Mouse (Mus musculus) stomach, embryonic 14.5 days (tissue): ENCODE measurements around the gene Aig1. TPM values are rescaled to one million over a fixed set of nuclear protein-coding genes. Genes with fewer than 3 reads are reported as not detected.

Experiments
- ATAC-seq: fragments of 200-750 bp; cut with Nextera tagmentation; 2 replicates; pipeline ENCODE4 v1.8.0; 2017; ENCODE audit warnings: low read depth, moderate TSS enrichment; ENCODE audit not compliant: insufficient number of reproducible peaks, insufficient read depth, low FRiP score
- H3K27ac ChIP-seq: fragments of 300-500 bp; sonication (generic); 2 replicates; pipeline ENCODE4 v1.5.1; 2014; ENCODE audit warnings: mild to moderate bottlenecking, low read length, moderate library complexity, mixed read lengths
- H3K27me3 ChIP-seq: fragments of 300-500 bp; sonication (generic); 2 replicates; pipeline ENCODE4 v1.6.1; 2014; ENCODE audit warnings: low read length, control low read depth, mixed read lengths; ENCODE audit not compliant: control insufficient read depth, insufficient read depth
- H3K36me3 ChIP-seq: fragments of 300-500 bp; sonication (generic); 2 replicates; pipeline ENCODE4 v1.6.1; 2014; ENCODE audit warnings: mild to moderate bottlenecking, control low read depth, low read length, moderate library complexity, mixed read lengths; ENCODE audit not compliant: control insufficient read depth, insufficient read depth
- H3K4me1 ChIP-seq: fragments of 300-500 bp; sonication (generic); 2 replicates; pipeline ENCODE4 v1.6.1; 2014; ENCODE audit warnings: low read length, control low read depth, mixed read lengths; ENCODE audit not compliant: control insufficient read depth, insufficient read depth
- H3K4me2 ChIP-seq: fragments of 300-500 bp; sonication (generic); replicated peaks from 2 replicates; pipeline ENCODE4 v1.6.1; 2014; ENCODE audit warnings: low read depth, low read length, control low read depth
- H3K4me3 ChIP-seq: fragments of 300-500 bp; sonication (generic); 2 replicates; pipeline ENCODE4 v1.5.1; 2014; ENCODE audit warnings: low read depth, low read length, control low read depth
- H3K9ac ChIP-seq: fragments of 300-500 bp; sonication (generic); replicated peaks from 2 replicates; pipeline ENCODE4 v1.6.1; 2014; ENCODE audit warnings: low read depth, mild to moderate bottlenecking, control low read depth, low read length, moderate library complexity, mixed read lengths
- H3K9me3 ChIP-seq: fragments of 300-500 bp; sonication (generic); 2 replicates; pipeline ENCODE4 v1.6.1; 2016; ENCODE audit warnings: low read depth, low read length, control low read depth; ENCODE audit not compliant: control insufficient read depth
- WGBS: fragments of 180-500 bp; shearing (Covaris S2); extraction: QIAGEN DNeasy Blood & Tissue Kit; methylation state at CpG from one replicate; pipeline ENCODE4 v1.1.7; 2014; 5-methylcytosine and 5-hydroxymethylcytosine counted together
- polyA plus RNA-seq: library from polyadenylated mRNA; unstranded; fragments of >200 nt; fragmentation: Nextera tagmentation; extraction: Ambion mirVana; gene quantifications from 2 replicates; pipeline ENCODE4 v1.2.1, GENCODE M21; 2014

Aig1 gene
- polyA plus RNA-seq, 1 experiment from 2014 or later: 38.6 TPM

- no peak overlapping the region for H3K27ac ChIP-seq
- no peak for ATAC-seq
- H3K36me3 ChIP-seq: no peaks in the 10 kb centered on the region
- 56% methylated on average over 7 of the region's 7 CpGs for WGBS
- no peak overlapping the region for H3K9ac ChIP-seq
- H3K4me2 ChIP-seq: no peak overlapping the region
- H3K4me1 ChIP-seq: no peaks in the 10 kb centered on the region
- H3K4me3 ChIP-seq: no peak overlapping the region
- no peaks in the 10 kb centered on the region for H3K9me3 ChIP-seq
- H3K27me3 ChIP-seq: no peaks in the 10 kb centered on the region
Observed at GRCm38 (mm10) chr10:13856438-13856837, 12.3 kb downstream of the Aig1 start.

DNA sequence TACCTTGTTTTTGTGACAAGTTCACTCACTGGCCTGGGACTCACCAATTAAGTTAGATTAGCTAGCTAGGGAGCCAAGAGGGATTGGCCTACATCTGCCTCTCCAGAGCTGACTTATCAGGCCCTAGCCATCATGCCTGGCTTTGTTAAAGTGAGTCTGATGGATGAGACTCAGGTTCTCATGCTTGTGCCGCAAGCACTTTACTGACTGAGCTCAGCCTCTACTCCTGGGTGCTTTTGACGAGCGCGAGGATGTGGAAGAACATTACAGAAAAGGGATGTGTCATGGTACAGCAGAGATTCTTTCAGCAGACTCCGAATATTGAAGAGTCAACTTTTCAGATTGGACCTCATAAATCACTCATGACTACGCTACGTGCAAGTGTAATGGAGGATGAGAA is 12.8 kb downstream of the Aig1 start:
- ATAC-seq: no peak
- 76% methylated on average over 7 of the region's 7 CpGs for WGBS
- Histone ChIP-seq H3K4me3 (no peak overlapping the region), H3K27me3 (no peaks in the 10 kb centered on the region), H3K27ac (no peak overlapping the region), H3K9me3 (no peaks in the 10 kb centered on the region), H3K4me1 (no peaks in the 10 kb centered on the region), H3K36me3 (no peaks in the 10 kb centered on the region), H3K4me2 (no peak overlapping the region), H3K9ac (no peak overlapping the region)

DNA sequence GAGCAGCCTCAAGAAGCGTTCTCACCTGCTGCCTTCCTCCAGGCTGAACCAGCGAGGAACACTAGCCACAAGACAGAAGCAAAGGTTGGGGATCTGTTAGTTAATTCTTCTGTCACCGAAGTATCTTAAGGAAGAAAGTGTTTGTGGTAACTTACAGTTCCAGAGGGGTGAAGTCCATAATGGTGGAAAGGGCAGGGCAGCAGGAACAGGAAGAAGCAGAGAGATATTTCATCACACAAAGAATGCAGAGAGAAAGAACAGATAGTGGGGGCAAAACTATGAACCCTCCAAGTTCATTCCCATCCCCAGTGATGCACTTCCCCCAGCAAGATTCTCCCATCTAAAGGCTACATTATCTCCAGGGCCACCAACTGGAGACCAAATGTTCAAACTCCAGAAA is 13.7 kb downstream of the Aig1 start:
- Histone ChIP-seq H3K4me3 (no peak overlapping the region), H3K9ac (no peak overlapping the region), H3K36me3 (no peaks in the 10 kb centered on the region), H3K27ac (no peak overlapping the region), H3K4me2 (no peak overlapping the region), H3K9me3 (no peaks in the 10 kb centered on the region), H3K27me3 (no peaks in the 10 kb centered on the region), H3K4me1 (no peaks in the 10 kb centered on the region)
- no peak for ATAC-seq
- WGBS: 83% methylated on average over 3 of the region's 3 CpGs

GRCm38 (mm10) chr10:13850071-13850470 is 18.7 kb downstream of the Aig1 start:
- Histone ChIP-seq H3K27me3 (no peaks in the 10 kb centered on the region), H3K4me2 (no peak overlapping the region), H3K9me3 (no peaks in the 10 kb centered on the region), H3K27ac (no peak overlapping the region), H3K4me3 (no peak overlapping the region), H3K9ac (no peak overlapping the region), H3K4me1 (no peaks in the 10 kb centered on the region), H3K36me3 (no peaks in the 10 kb centered on the region)
- 37% methylated on average over 3 of the region's 3 CpGs for WGBS
- no peak for ATAC-seq

- H3K4me2 ChIP-seq: no peak overlapping the region
- H3K9ac ChIP-seq: no peak overlapping the region
- H3K4me1 ChIP-seq: no peaks in the 10 kb centered on the region
- no peak overlapping the region for H3K4me3 ChIP-seq
- no peaks in the 10 kb centered on the region for H3K36me3 ChIP-seq
- H3K9me3 ChIP-seq: no peaks in the 10 kb centered on the region
- no peaks in the 10 kb centered on the region for H3K27me3 ChIP-seq
- no peak overlapping the region for H3K27ac ChIP-seq
- ATAC-seq: no peak; the same call in 1 of the 2 replicates
- 75% methylated on average over 2 of the region's 2 CpGs for WGBS
Observed at GRCm38 (mm10) chr10:13849205-13849604, 19.6 kb downstream of the Aig1 start.

DNA sequence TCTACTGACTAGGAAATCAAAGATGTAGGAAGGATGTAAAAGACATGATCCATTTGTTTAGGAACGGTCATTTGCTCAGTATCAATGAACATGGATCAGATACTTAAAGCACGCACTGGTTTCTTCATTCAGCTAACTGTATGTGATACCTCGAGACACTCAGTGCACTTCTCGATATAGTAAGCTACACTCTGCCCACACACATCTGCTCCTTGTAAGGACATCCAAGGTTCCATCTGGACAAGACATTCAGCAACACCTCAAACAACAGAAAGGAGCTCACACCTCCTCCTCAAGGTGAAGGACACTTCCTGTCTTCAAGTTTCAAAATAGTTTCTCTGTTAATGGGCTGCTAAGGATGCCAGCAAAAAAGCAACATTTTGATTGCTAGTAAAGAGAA is 23.9 kb downstream of the Aig1 start:
- 82% methylated on average over 4 of the region's 4 CpGs for WGBS
- H3K9me3 ChIP-seq: no peaks in the 10 kb centered on the region
- no peak overlapping the region for H3K27ac ChIP-seq
- H3K4me3 ChIP-seq: no peak overlapping the region
- no peaks in the 10 kb centered on the region for H3K36me3 ChIP-seq
- H3K27me3 ChIP-seq: no peaks in the 10 kb centered on the region
- H3K9ac ChIP-seq: no peak overlapping the region
- no peak for ATAC-seq
- no peak overlapping the region for H3K4me2 ChIP-seq
- H3K4me1 ChIP-seq: no peaks in the 10 kb centered on the region

- H3K36me3 ChIP-seq: no peaks in the 10 kb centered on the region
- no peak overlapping the region for H3K4me2 ChIP-seq
- 65% methylated on average over 3 of the region's 3 CpGs for WGBS
- no peaks in the 10 kb centered on the region for H3K9me3 ChIP-seq
- H3K9ac ChIP-seq: no peak overlapping the region
- no peaks in the 10 kb centered on the region for H3K27me3 ChIP-seq
- no peak overlapping the region for H3K4me3 ChIP-seq
- no peak for ATAC-seq
- no peaks in the 10 kb centered on the region for H3K4me1 ChIP-seq
- H3K27ac ChIP-seq: no peak overlapping the region
Observed at GRCm38 (mm10) chr10:13843746-13844145, 25.0 kb downstream of the Aig1 start.

- 62% methylated on average over 8 of the region's 8 CpGs for WGBS
Observed at GRCm38 (mm10) chr10:13842855-13843254, 25.9 kb downstream of the Aig1 start.

GRCm38 (mm10) chr10:13838511-13839126 is 30.2 kb downstream of the Aig1 start:
- Histone ChIP-seq H3K4me3 (no peak overlapping the region), H3K9ac (no peak overlapping the region), H3K36me3 (no peaks in the 10 kb centered on the region), H3K4me1 (no peaks in the 10 kb centered on the region), H3K4me2 (no peak overlapping the region), H3K9me3 (no peaks in the 10 kb centered on the region), H3K27me3 (no peaks in the 10 kb centered on the region), H3K27ac (no peak overlapping the region)
- WGBS: 72% methylated on average over 6 of the region's 6 CpGs
- ATAC-seq: no peak

More at GRCm38 (mm10) chr10:13842855-13843254, 25.9 kb downstream of the Aig1 start:
- no peaks in the 10 kb centered on the region for H3K36me3 ChIP-seq
- no peaks in the 10 kb centered on the region for H3K27me3 ChIP-seq
- H3K4me3 ChIP-seq: no peak overlapping the region
- no peak for ATAC-seq
- H3K9ac ChIP-seq: no peak overlapping the region
- H3K27ac ChIP-seq: no peak overlapping the region
- H3K4me1 ChIP-seq: no peaks in the 10 kb centered on the region
- no peaks in the 10 kb centered on the region for H3K9me3 ChIP-seq
- H3K4me2 ChIP-seq: no peak overlapping the region
